30 mouse cellular contexts compared by ENCODE assay signal in the genomic region with DNA sequence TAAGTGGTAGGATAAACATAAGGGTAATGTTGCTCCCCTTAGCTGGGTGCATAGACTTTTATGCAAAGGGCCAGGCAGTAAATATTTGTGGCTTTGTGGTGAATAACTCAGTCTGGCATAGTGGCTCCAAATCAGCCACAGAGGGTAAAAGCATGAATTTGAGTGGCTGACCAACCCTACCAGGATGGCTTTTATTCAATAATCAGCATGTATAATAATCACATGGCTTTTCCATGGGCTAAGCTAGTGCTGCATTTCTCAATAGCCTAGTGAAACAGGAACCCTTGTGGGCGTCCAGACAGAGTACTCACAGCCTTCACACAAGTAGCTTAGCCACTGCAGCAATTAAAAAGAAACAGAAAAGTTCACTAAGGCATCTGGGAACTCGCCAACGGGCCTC. TPM values are rescaled to one million over a fixed set of nuclear protein-coding genes. Genes with fewer than 3 reads are reported as not detected.
A peak's percentile ranks its signal among the peaks of the same experiment; 100 is the strongest.
DNase-seq lines count a peak whose midpoint lies in the region; ATAC-seq and TF ChIP-seq lines count a peak whose summit lies in the region.
"Had no signal": no experiment of that assay in that cellular context is flagged by ENCODE, and none has a peak within 500 bp of the region (broad histone marks: within the 10 kb centered on the region; RNA-seq: fewer than 3 reads in every experiment).

No protein-coding gene starts in this region.

- H3K36me3 ChIP-seq in liver, embryonic 15.5 days (replicated peaks), result peaks cover 52% of the 10 kb centered on the region
- H3K36me3 ChIP-seq in liver, embryonic 11.5 days (ENCODE audit: control insufficient read depth, insufficient read depth, low read length), result peaks cover 29% of the 10 kb centered on the region
- H3K36me3 ChIP-seq in macrophage (ENCODE audit: inconsistent target), result peaks cover 39% of the 10 kb centered on the region

- intact Hi-C loops in left cerebral cortex, postnatal 14 days (cut with DNase I), result no loop called here

- no peak for ATAC-seq in liver, embryonic 15.5 days (ENCODE audit: insufficient read depth)
- ATAC-seq in liver, embryonic 11.5 days (replicated peaks; ENCODE audit: low FRiP score), result no peak
- ATAC-seq: forebrain, embryonic 16.5 days had no signal

- H3K9me3 ChIP-seq in liver, embryonic 15.5 days (replicated peaks), result no peaks in the 10 kb centered on the region
- H3K9me3 ChIP-seq in liver, embryonic 11.5 days (ENCODE audit: control insufficient read depth, low read length), result no peaks in the 10 kb centered on the region
- H3K9me3 ChIP-seq: embryonic facial prominence, embryonic 12.5 days; heart, embryonic 13.5 days; hindbrain, embryonic 12.5 days; limb, embryonic 15.5 days; midbrain, embryonic 12.5 days had no signal

- H3K4me2 ChIP-seq in liver, embryonic 15.5 days, result no peak overlapping the region
- H3K4me2 ChIP-seq in liver, embryonic 11.5 days, result no peak overlapping the region
- H3K4me2 ChIP-seq: embryonic facial prominence, embryonic 12.5 days; heart, embryonic 13.5 days; hindbrain, embryonic 12.5 days; limb, embryonic 15.5 days; midbrain, embryonic 12.5 days had no signal

- H3K79me2 ChIP-seq in macrophage (ENCODE audit: inconsistent target), result peaks cover 20% of the 10 kb centered on the region; the same call in 1 of the 2 replicates

- H3K9ac ChIP-seq in liver, embryonic 15.5 days, result no peak overlapping the region
- no peak overlapping the region for H3K9ac ChIP-seq in liver, embryonic 11.5 days (ENCODE audit: low read depth, low read length)
- H3K9ac ChIP-seq: embryonic facial prominence, embryonic 12.5 days; heart, embryonic 13.5 days; hindbrain, embryonic 12.5 days; limb, embryonic 15.5 days; midbrain, embryonic 12.5 days had no signal

- no peak for TF ChIP-seq CTCF in bone marrow, adult 2 months (IDR thresholded peaks at IDR 0.05; ENCODE audit: control insufficient read depth, insufficient read depth, low read length)

- H3K27me3 ChIP-seq in liver, embryonic 15.5 days, result no peaks in the 10 kb centered on the region
- no peaks in the 10 kb centered on the region for H3K27me3 ChIP-seq in liver, embryonic 11.5 days (replicated peaks; ENCODE audit: control insufficient read depth, insufficient read depth, low read length)
- H3K27me3 ChIP-seq: embryonic facial prominence, embryonic 12.5 days; heart, embryonic 13.5 days; hindbrain, embryonic 12.5 days; limb, embryonic 15.5 days; midbrain, embryonic 12.5 days had no signal

- DNase-seq in liver, embryonic 11.5 days (ENCODE audit: low spot score), result no peak
- peak; percentile 64 for DNase-seq in 3T3-L1 (ENCODE audit: low read depth, low spot score)
- no peak for DNase-seq in left cerebral cortex, postnatal 14 days (ENCODE audit: low spot score in 2 of 2)
- DNase-seq in adrenal gland, adult 8-10 months, result no peak
- DNase-seq: adrenal gland, postnatal 36 days; B cell, adult 2 months; cerebellum, postnatal 10 days; gastrocnemius, postnatal 25 days; heart, adult 2 months; heart, postnatal 14 days; kidney, adult 18-20 months; kidney, postnatal 4 days; left cerebral cortex, postnatal 4 days; lung, postnatal 14 days; right cerebral cortex, postnatal 14 days; thymus, postnatal 14 days had no signal

- H3K4me1 ChIP-seq in liver, embryonic 15.5 days (replicated peaks), result peaks cover 17% of the 10 kb centered on the region
- no peaks in the 10 kb centered on the region for H3K4me1 ChIP-seq in liver, embryonic 11.5 days (replicated peaks; ENCODE audit: control insufficient read depth, insufficient read depth, low read length)
- peaks cover 1% of the 10 kb centered on the region; the same call in 1 of the 2 replicates for H3K4me1 ChIP-seq in bone marrow, adult 2 months (ENCODE audit: control insufficient read depth, insufficient read depth, low read length)

- TF ChIP-seq POLR2A in bone marrow, adult 2 months (IDR thresholded peaks at IDR 0.05; ENCODE audit: borderline replicate concordance, control insufficient read depth, low read depth, low read length), result no peak

- no peak overlapping the region for H3K4me3 ChIP-seq in liver, embryonic 15.5 days (replicated peaks)
- H3K4me3 ChIP-seq in liver, embryonic 11.5 days (ENCODE audit: low read depth, low read length), result no peak overlapping the region
- H3K4me3 ChIP-seq in bone marrow, adult 2 months (replicated peaks; ENCODE audit: control insufficient read depth, low read depth, low read length), result no peak overlapping the region
- H3K4me3 ChIP-seq in macrophage (ENCODE audit: inconsistent target), result no peak overlapping the region
- H3K4me3 ChIP-seq: embryonic facial prominence, embryonic 12.5 days; heart, adult 2 months; heart, embryonic 13.5 days; hindbrain, embryonic 12.5 days; left cerebral cortex, adult 2 months; limb, embryonic 15.5 days; midbrain, embryonic 12.5 days had no signal

- WGBS in liver, embryonic 15.5 days (ENCODE audit: insufficient replicate concordance), result 49% methylated on average over 3 of the region's 3 CpGs
- WGBS in liver, embryonic 11.5 days, result 64% methylated on average over 3 of the region's 3 CpGs
- WGBS in bone marrow, adult 2 months, result 47% methylated on average over 3 of the region's 3 CpGs
- 32% methylated on average over 3 of the region's 3 CpGs for WGBS in macrophage (ENCODE audit: missing documents)

- 0 out of 2 replicates have a peak overlapping the region, but pooled peaks have one; percentile 6 for H3K27ac ChIP-seq in liver, embryonic 15.5 days (replicated peaks)
- no peak overlapping the region for H3K27ac ChIP-seq in liver, embryonic 11.5 days (ENCODE audit: low read depth, low read length)
- 0 out of 2 replicates have a peak overlapping the region, but pooled peaks have one; percentile 47 for H3K27ac ChIP-seq in bone marrow, adult 2 months (ENCODE audit: control insufficient read depth, insufficient read depth, low read depth, low read length, poor library complexity)
- H3K27ac ChIP-seq in macrophage, result peak overlapping the region; percentile 47
- H3K27ac ChIP-seq: embryonic facial prominence, embryonic 12.5 days; heart, adult 2 months; heart, embryonic 13.5 days; hindbrain, embryonic 12.5 days; left cerebral cortex, adult 2 months; limb, embryonic 15.5 days; midbrain, embryonic 12.5 days had no signal

RNA-seq across cellular contexts. Expression of a gene that starts 3.7 kb away (rescaled TPM):
- 10.1 and 11.0 TPM in 2 replicates for polyA plus RNA-seq in liver, embryonic 15.5 days (2015; fragmentation: Nextera tagmentation; extraction: Ambion mirVana)
- polyA plus RNA-seq in liver, embryonic 11.5 days (2014; fragmentation: Nextera tagmentation; extraction: Ambion mirVana), result 18.2 and 20.7 TPM in 2 replicates
- 9.4 and 11.6 TPM in 2 replicates for polyA plus RNA-seq in bone marrow, adult 2 months (2011; ENCODE audit: insufficient read depth, insufficient read length, low replicate concordance, missing spikeins)
- 10 to 100 TPM in 16 of 26 experiments, 1 to 10 TPM in 10; 1.7 to 40.7 (median 15.8) TPM for total RNA-seq in macrophage (2018; cell fraction: chromatin; rRNA removed)
- 10 to 100 TPM; 22.2 to 45.6 (median 39.0) TPM for total RNA-seq in macrophage (2018; cell fraction: cytosol; rRNA removed)
- 10 to 100 TPM in 25 of 26 experiments, 1 to 10 TPM in 1; 9.6 to 58.6 (median 35.6) TPM for total RNA-seq in macrophage (2018; cell fraction: nucleus; rRNA removed)
- polyA plus RNA-seq in macrophage (2018), result 20.7 to 41.5 TPM (median 38.8 TPM) in 3 replicates
- 1 to 10 TPM; 5.3 to 5.6 TPM for total RNA-seq in left cerebral cortex, postnatal 14 days (2021)
- total RNA-seq in adrenal gland, adult 8-10 months (2022), result 10 to 100 TPM in 3 of 4 experiments, 1 to 10 TPM in 1; 9.6 to 19.7 (median 13.8) TPM
- total RNA-seq: MEL had no signal

RNA-seq across cellular contexts. Expression of a gene that starts 4.3 kb away (rescaled TPM):
- polyA plus RNA-seq in liver, embryonic 15.5 days (2015; fragmentation: Nextera tagmentation; extraction: Ambion mirVana), result 104 and 111 TPM in 2 replicates
- polyA plus RNA-seq in liver, embryonic 11.5 days (2014; fragmentation: Nextera tagmentation; extraction: Ambion mirVana), result 119 and 129 TPM in 2 replicates
- 15.5 and 25.8 TPM in 2 replicates for polyA plus RNA-seq in bone marrow, adult 2 months (2011; ENCODE audit: insufficient read depth, insufficient read length, low replicate concordance, missing spikeins)
- total RNA-seq in macrophage (2018; cell fraction: chromatin; rRNA removed), result 10 to 100 TPM in 15 of 26 experiments, 1 to 10 TPM in 11; 1.7 to 60.8 (median 15.1) TPM
- total RNA-seq in macrophage (2018; cell fraction: cytosol; rRNA removed), result 10 to 100 TPM; 51.2 to 86.3 (median 69.8) TPM
- 10 to 100 TPM in 24 of 26 experiments, 1 to 10 TPM in 2; 9.1 to 65.3 (median 18.1) TPM for total RNA-seq in macrophage (2018; cell fraction: nucleus; rRNA removed)
- polyA plus RNA-seq in macrophage (2018), result 47.2 to 96.9 TPM (median 73.4 TPM) in 3 replicates
- 10 to 100 TPM; 49.1 to 55.7 TPM for total RNA-seq in left cerebral cortex, postnatal 14 days (2021)
- total RNA-seq in adrenal gland, adult 8-10 months (2022), result 100 to 1,000 TPM; 229 to 495 (median 382) TPM

RNA-seq across cellular contexts. Expression of a gene that starts 9.7 kb away (rescaled TPM):
- polyA plus RNA-seq in liver, embryonic 15.5 days (2015; fragmentation: Nextera tagmentation; extraction: Ambion mirVana), result 8.0 and 8.7 TPM in 2 replicates
- 12.7 and 13.5 TPM in 2 replicates for polyA plus RNA-seq in liver, embryonic 11.5 days (2014; fragmentation: Nextera tagmentation; extraction: Ambion mirVana)
- polyA plus RNA-seq in bone marrow, adult 2 months (2011; ENCODE audit: insufficient read depth, insufficient read length, low replicate concordance, missing spikeins), result 11.3 and 18.7 TPM in 2 replicates
- 10 to 100 TPM in 5 of 26 experiments, 1 to 10 TPM in 19, under 1 TPM in 1, not detected in 1; 0.37 to 15.1 (median 6.4) TPM for total RNA-seq in macrophage (2018; cell fraction: chromatin; rRNA removed)
- total RNA-seq in macrophage (2018; cell fraction: cytosol; rRNA removed), result 10 to 100 TPM in 4 of 26 experiments, 1 to 10 TPM in 22; 5.7 to 10.6 (median 8.4) TPM
- 1 to 10 TPM; 1.6 to 8.8 (median 3.9) TPM for total RNA-seq in macrophage (2018; cell fraction: nucleus; rRNA removed)
- 7.9 to 11.8 TPM (median 11.6 TPM) in 3 replicates for polyA plus RNA-seq in macrophage (2018)
- total RNA-seq in left cerebral cortex, postnatal 14 days (2021), result 10 to 100 TPM; 36.4 to 40.8 TPM
- total RNA-seq in adrenal gland, adult 8-10 months (2022), result 10 to 100 TPM; 36.0 to 65.5 (median 43.9) TPM

RNA-seq across cellular contexts. Expression of a gene that starts 18.7 kb away (rescaled TPM):
- polyA plus RNA-seq in liver, embryonic 15.5 days (2015; fragmentation: Nextera tagmentation; extraction: Ambion mirVana), result 0.74 and 0.79 TPM in 2 replicates
- polyA plus RNA-seq in liver, embryonic 11.5 days (2014; fragmentation: Nextera tagmentation; extraction: Ambion mirVana), result not detected in 2 replicates
- polyA plus RNA-seq in bone marrow, adult 2 months (2011; ENCODE audit: insufficient read depth, insufficient read length, low replicate concordance, missing spikeins), result not detected in 2 replicates
- total RNA-seq in macrophage (2018; cell fraction: chromatin; rRNA removed), result not detected
- total RNA-seq in macrophage (2018; cell fraction: cytosol; rRNA removed), result not detected
- total RNA-seq in macrophage (2018; cell fraction: nucleus; rRNA removed), result not detected
- not detected in 3 replicates for polyA plus RNA-seq in macrophage (2018)
- total RNA-seq in left cerebral cortex, postnatal 14 days (2021), result not detected
- total RNA-seq in adrenal gland, adult 8-10 months (2022), result not detected
- total RNA-seq: adrenal gland, postnatal 36 days; gastrocnemius, postnatal 25 days; heart, adult 2 months; heart, postnatal 14 days; layer of hippocampus, postnatal 10 days; left cerebral cortex, adult 2 months; left cerebral cortex, postnatal 4 days; MEL; neutrophil, adult 5-6 weeks had no signal
- polyA plus RNA-seq: cortical plate, adult 2 months; embryonic facial prominence, embryonic 12.5 days; forebrain, embryonic 16.5 days; hindbrain, embryonic 12.5 days; limb, embryonic 15.5 days; midbrain, embryonic 12.5 days had no signal

RNA-seq across cellular contexts. Expression of a gene that starts 25.4 kb away (rescaled TPM):
- 15.4 and 17.0 TPM in 2 replicates for polyA plus RNA-seq in liver, embryonic 15.5 days (2015; fragmentation: Nextera tagmentation; extraction: Ambion mirVana)
- 41.6 and 46.8 TPM in 2 replicates for polyA plus RNA-seq in liver, embryonic 11.5 days (2014; fragmentation: Nextera tagmentation; extraction: Ambion mirVana)
- polyA plus RNA-seq in bone marrow, adult 2 months (2011; ENCODE audit: insufficient read depth, insufficient read length, low replicate concordance, missing spikeins), result 16.8 and 20.2 TPM in 2 replicates
- 10 to 100 TPM in 19 of 26 experiments, 1 to 10 TPM in 7; 2.3 to 34.5 (median 16.5) TPM for total RNA-seq in macrophage (2018; cell fraction: chromatin; rRNA removed)
- total RNA-seq in macrophage (2018; cell fraction: cytosol; rRNA removed), result 10 to 100 TPM in 5 of 26 experiments, 1 to 10 TPM in 21; 5.8 to 11.4 (median 8.5) TPM
- 10 to 100 TPM in 14 of 26 experiments, 1 to 10 TPM in 12; 2.8 to 23.3 (median 11.4) TPM for total RNA-seq in macrophage (2018; cell fraction: nucleus; rRNA removed)
- 8.3 to 14.7 TPM (median 9.4 TPM) in 3 replicates for polyA plus RNA-seq in macrophage (2018)
- total RNA-seq in left cerebral cortex, postnatal 14 days (2021), result 10 to 100 TPM; 19.5 to 21.8 TPM
- total RNA-seq in adrenal gland, adult 8-10 months (2022), result 10 to 100 TPM; 30.1 to 32.7 (median 31.3) TPM
